Mouse (Mus musculus) hindbrain, embryonic 11.5 days (tissue): ENCODE results near the gene Anapc15-ps. TPM values are rescaled to one million over a fixed set of nuclear protein-coding genes. Genes with fewer than 3 reads are reported as not detected.

Experiments used
- ATAC-seq: fragments of 200-750 bp; cut with Nextera tagmentation; 2 replicates; pipeline ENCODE4 v1.8.0; 2017; ENCODE audit warnings: mild to moderate bottlenecking, moderate TSS enrichment, moderate library complexity; ENCODE audit not compliant: low FRiP score
- DNase-seq: peaks from one replicate; pipeline ENCODE4 v3.0.0-alpha.2; 2015; ENCODE audit warnings: low spot score
- H3K27ac ChIP-seq: fragments of 300-500 bp; sonication (generic); 2 replicates; pipeline ENCODE4 v1.5.1; 2014; ENCODE audit warnings: mild to moderate bottlenecking, low read depth, low read length
- H3K27me3 ChIP-seq: fragments of 300-500 bp; sonication (generic); 2 replicates; pipeline ENCODE4 v1.6.1; 2014; ENCODE audit warnings: mild to moderate bottlenecking, low read length, moderate library complexity, mixed read lengths; ENCODE audit not compliant: control insufficient read depth, insufficient read depth
- H3K36me3 ChIP-seq: fragments of 300-500 bp; sonication (generic); 2 replicates; pipeline ENCODE4 v1.6.1; 2014; ENCODE audit warnings: mild to moderate bottlenecking, low read length, moderate library complexity, mixed read lengths; ENCODE audit not compliant: control insufficient read depth, insufficient read depth
- H3K4me1 ChIP-seq: fragments of 300-500 bp; sonication (generic); replicated peaks from 2 replicates; pipeline ENCODE4 v1.6.1; 2014; ENCODE audit warnings: low read length, mixed read lengths; ENCODE audit not compliant: control insufficient read depth, insufficient read depth
- H3K4me2 ChIP-seq: fragments of 300-500 bp; sonication (generic); replicated peaks from 2 replicates; pipeline ENCODE4 v1.6.1; 2014; ENCODE audit warnings: mild to moderate bottlenecking, low read depth, low read length
- H3K4me3 ChIP-seq: fragments of 300-500 bp; sonication (generic); 2 replicates; pipeline ENCODE4 v1.5.1; 2014; ENCODE audit warnings: low read depth, low read length
- H3K9ac ChIP-seq: fragments of 300-500 bp; sonication (generic); 2 replicates; pipeline ENCODE4 v1.6.1; 2014; ENCODE audit warnings: low read depth, low read length
- H3K9me3 ChIP-seq: fragments of 300-500 bp; sonication (generic); 2 replicates; pipeline ENCODE4 v1.6.1; 2016; ENCODE audit warnings: low read length; ENCODE audit not compliant: control insufficient read depth
- WGBS: fragments of 180-500 bp; shearing (Covaris S2); extraction: QIAGEN DNeasy Blood & Tissue Kit; methylation state at CpG from one replicate; pipeline ENCODE4 v1.1.7; 2014; 5-methylcytosine and 5-hydroxymethylcytosine counted together
- polyA plus RNA-seq: library from polyadenylated mRNA; unstranded; fragments of >200 nt; fragmentation: Nextera tagmentation; extraction: Ambion mirVana; gene quantifications from 2 replicates; pipeline ENCODE4 v1.2.1, GENCODE M21; 2014

The Anapc15-ps gene
- polyA plus RNA-seq, 1 experiment from 2014 or later = not detected

GRCm38 (mm10) chr10:95709143-95709880 lies 36.1 kb upstream of the Anapc15-ps start:
- DNase-seq (no peak), ATAC-seq (no peak)
- H3K4me2 ChIP-seq = no peak overlapping the region
- no peak overlapping the region for H3K27ac ChIP-seq
- no peaks in the 10 kb centered on the region for H3K9me3 ChIP-seq
- H3K27me3 ChIP-seq = no peaks in the 10 kb centered on the region
- H3K4me3 ChIP-seq = no peak overlapping the region
- H3K9ac ChIP-seq = no peak overlapping the region
- WGBS = 67% methylated on average over 10 of the region's 10 CpGs
- no peaks in the 10 kb centered on the region for H3K4me1 ChIP-seq
- H3K36me3 ChIP-seq = no peaks in the 10 kb centered on the region

- H3K4me3 ChIP-seq = no peak overlapping the region
- no peak overlapping the region for H3K27ac ChIP-seq
- no peak for ATAC-seq
- no peaks in the 10 kb centered on the region for H3K36me3 ChIP-seq
- H3K9ac ChIP-seq = no peak overlapping the region
- no peak overlapping the region for H3K4me2 ChIP-seq
- DNase-seq = no peak
- 68% methylated on average over 5 of the region's 5 CpGs for WGBS
- H3K9me3 ChIP-seq = no peaks in the 10 kb centered on the region
- no peaks in the 10 kb centered on the region for H3K27me3 ChIP-seq
- H3K4me1 ChIP-seq = no peaks in the 10 kb centered on the region
Observed at GRCm38 (mm10) chr10:95708001-95708400, 34.8 kb upstream of the Anapc15-ps start.

GRCm38 (mm10) chr10:95706867-95707266 lies 33.6 kb upstream of the Anapc15-ps start:
- Histone ChIP-seq H3K27me3 (no peaks in the 10 kb centered on the region), H3K4me3 (no peak overlapping the region), H3K27ac (no peak overlapping the region), H3K36me3 (no peaks in the 10 kb centered on the region), H3K4me2 (no peak overlapping the region), H3K9ac (no peak overlapping the region), H3K4me1 (no peaks in the 10 kb centered on the region), H3K9me3 (no peaks in the 10 kb centered on the region)
- WGBS = 92% methylated on average over 9 of the region's 9 CpGs
- DNase-seq (no peak), ATAC-seq (no peak)

- Histone ChIP-seq H3K27me3 (no peaks in the 10 kb centered on the region), H3K4me2 (no peak overlapping the region), H3K9ac (no peak overlapping the region), H3K9me3 (no peaks in the 10 kb centered on the region), H3K36me3 (no peaks in the 10 kb centered on the region), H3K4me1 (no peaks in the 10 kb centered on the region), H3K4me3 (no peak overlapping the region), H3K27ac (no peak overlapping the region)
- DNase-seq (no peak), ATAC-seq (no peak)
- WGBS = 85% methylated on average over 3 of the region's 3 CpGs
Observed at GRCm38 (mm10) chr10:95705747-95706146, 32.5 kb upstream of the Anapc15-ps start.

GRCm38 (mm10) chr10:95704847-95705246 lies 31.6 kb upstream of the Anapc15-ps start:
- H3K9me3 ChIP-seq = no peaks in the 10 kb centered on the region
- H3K4me3 ChIP-seq = no peak overlapping the region
- no peaks in the 10 kb centered on the region for H3K27me3 ChIP-seq
- WGBS = 95% methylated on average over 6 of the region's 6 CpGs
- DNase-seq (no peak), ATAC-seq (no peak)
- no peak overlapping the region for H3K27ac ChIP-seq
- no peaks in the 10 kb centered on the region for H3K36me3 ChIP-seq
- no peak overlapping the region for H3K9ac ChIP-seq
- no peaks in the 10 kb centered on the region for H3K4me1 ChIP-seq
- H3K4me2 ChIP-seq = no peak overlapping the region

- H3K9me3 ChIP-seq = no peaks in the 10 kb centered on the region
- H3K27me3 ChIP-seq = no peaks in the 10 kb centered on the region
- no peak for ATAC-seq
- no peaks in the 10 kb centered on the region for H3K36me3 ChIP-seq
- H3K4me1 ChIP-seq = no peaks in the 10 kb centered on the region
- H3K4me3 ChIP-seq = no peak overlapping the region
- H3K4me2 ChIP-seq = no peak overlapping the region
- WGBS = 92% methylated on average over 5 of the region's 5 CpGs
- no peak overlapping the region for H3K27ac ChIP-seq
- DNase-seq = no peak
- H3K9ac ChIP-seq = no peak overlapping the region
Observed at GRCm38 (mm10) chr10:95703730-95704129, 30.5 kb upstream of the Anapc15-ps start.

GRCm38 (mm10) chr10:95700422-95700821 lies 27.2 kb upstream of the Anapc15-ps start:
- H3K9ac ChIP-seq = no peak overlapping the region
- H3K9me3 ChIP-seq = no peaks in the 10 kb centered on the region
- no peak overlapping the region for H3K4me3 ChIP-seq
- H3K27me3 ChIP-seq = no peaks in the 10 kb centered on the region
- ATAC-seq (no peak), DNase-seq (no peak)
- H3K27ac ChIP-seq = no peak overlapping the region
- no peaks in the 10 kb centered on the region for H3K4me1 ChIP-seq
- H3K36me3 ChIP-seq = no peaks in the 10 kb centered on the region
- H3K4me2 ChIP-seq = no peak overlapping the region
- 52% methylated on average over 4 of the region's 4 CpGs for WGBS

- WGBS = 88% methylated on average over 8 of the region's 8 CpGs
- ATAC-seq = no peak
- DNase-seq = no peak
- no peaks in the 10 kb centered on the region for H3K9me3 ChIP-seq
- H3K9ac ChIP-seq = no peak overlapping the region
- H3K4me3 ChIP-seq = no peak overlapping the region
- no peaks in the 10 kb centered on the region for H3K36me3 ChIP-seq
- H3K4me1 ChIP-seq = 0 out of 2 replicates have a peak, but pooled peaks cover 2% of the 10 kb centered on the region
- no peaks in the 10 kb centered on the region for H3K27me3 ChIP-seq
- H3K4me2 ChIP-seq = no peak overlapping the region
- H3K27ac ChIP-seq = no peak overlapping the region
Observed at GRCm38 (mm10) chr10:95698920-95699714, 25.9 kb upstream of the Anapc15-ps start.

GRCm38 (mm10) chr10:95696253-95696641 lies 23.0 kb upstream of the Anapc15-ps start:
- Histone ChIP-seq H3K9me3 (no peaks in the 10 kb centered on the region), H3K4me3 (no peak overlapping the region), H3K9ac (no peak overlapping the region), H3K36me3 (no peaks in the 10 kb centered on the region), H3K27ac (no peak overlapping the region), H3K27me3 (no peaks in the 10 kb centered on the region), H3K4me2 (no peak overlapping the region), H3K4me1 (0 out of 2 replicates have a peak, but pooled peaks cover 2% of the 10 kb centered on the region)
- DNase-seq (no peak), ATAC-seq (no peak)
- 34% methylated on average over 3 of the region's 3 CpGs for WGBS
